In genomic region chr7:50485304-50485703, GRCm38 (mm10) we compare ENCODE assay signal across 9 mouse cellular contexts.
A peak's percentile ranks its signal among the peaks of the same experiment; 100 is the strongest.
DNase-seq lines count a peak whose midpoint lies in the region; ATAC-seq and TF ChIP-seq lines count a peak whose summit lies in the region.
"Had no signal": no experiment of that assay in that cellular context is flagged by ENCODE, and none has a peak within 500 bp of the region (broad histone marks: within the 10 kb centered on the region; RNA-seq: fewer than 3 reads in every experiment).

No protein-coding gene starts in this region.

- H3K36me3 ChIP-seq in kidney, embryonic 14.5 days (ENCODE audit: control insufficient read depth, insufficient read depth, low read length), result no peaks in the 10 kb centered on the region
- no peaks in the 10 kb centered on the region for H3K36me3 ChIP-seq in hindbrain, postnatal 0 days (ENCODE audit: insufficient read depth, low read length)
- H3K36me3 ChIP-seq: neural tube, embryonic 13.5 days had no signal

- H3K27me3 ChIP-seq in kidney, embryonic 14.5 days (ENCODE audit: control insufficient read depth, insufficient read depth, low read length), result no peaks in the 10 kb centered on the region
- no peaks in the 10 kb centered on the region for H3K27me3 ChIP-seq in hindbrain, postnatal 0 days (ENCODE audit: insufficient read depth, low read length)
- H3K27me3 ChIP-seq: neural tube, embryonic 13.5 days had no signal

- peak; percentile 15 for DNase-seq in kidney, adult 18-20 months
- peak; percentile 17 for DNase-seq in NIH3T3 (ENCODE audit: low read depth)
- peak; percentile 28 to 67 for DNase-seq in adrenal gland, postnatal 36 days
- DNase-seq in hindbrain, postnatal 0 days (ENCODE audit: low spot score), result peak; percentile 72
- DNase-seq in lung, postnatal 14 days, result peak; percentile 56
- DNase-seq in thymus, postnatal 14 days, result no peak

- WGBS in kidney, embryonic 14.5 days, result 17% methylated on average over 1 of the region's 1 CpGs
- 19% methylated on average over 1 of the region's 1 CpGs for WGBS in hindbrain, postnatal 0 days

- H3K27ac ChIP-seq in kidney, embryonic 14.5 days (ENCODE audit: low read depth, low read length), result no peak overlapping the region
- no peak overlapping the region for H3K27ac ChIP-seq in hindbrain, postnatal 0 days
- H3K27ac ChIP-seq: neural tube, embryonic 13.5 days had no signal

- no peaks in the 10 kb centered on the region for H3K9me3 ChIP-seq in kidney, embryonic 14.5 days (ENCODE audit: control insufficient read depth, low read length)
- no peaks in the 10 kb centered on the region for H3K9me3 ChIP-seq in hindbrain, postnatal 0 days (ENCODE audit: low read length)
- H3K9me3 ChIP-seq: neural tube, embryonic 13.5 days had no signal

- no peak overlapping the region for H3K4me3 ChIP-seq in kidney, embryonic 14.5 days (ENCODE audit: low read length)
- no peak overlapping the region for H3K4me3 ChIP-seq in hindbrain, postnatal 0 days (ENCODE audit: low read length)
- H3K4me3 ChIP-seq: neural tube, embryonic 13.5 days had no signal

- no peak for ATAC-seq in kidney, embryonic 14.5 days (ENCODE audit: low FRiP score, low TSS enrichment)
- ATAC-seq in hindbrain, postnatal 0 days, result no peak
- ATAC-seq in megakaryocyte progenitor cell, adult 5-6 weeks (replicated peaks; ENCODE audit: poor library complexity), result no peak

- no peak overlapping the region for H3K4me2 ChIP-seq in kidney, embryonic 14.5 days (replicated peaks; ENCODE audit: low read depth, low read length)
- no peak overlapping the region for H3K4me2 ChIP-seq in hindbrain, postnatal 0 days (ENCODE audit: low read depth, low read length)
- H3K4me2 ChIP-seq: neural tube, embryonic 13.5 days had no signal

- no peaks in the 10 kb centered on the region for H3K4me1 ChIP-seq in kidney, embryonic 14.5 days (ENCODE audit: control insufficient read depth, insufficient read depth, low read length)
- H3K4me1 ChIP-seq in hindbrain, postnatal 0 days (ENCODE audit: insufficient read depth, low read length), result no peaks in the 10 kb centered on the region
- H3K4me1 ChIP-seq: neural tube, embryonic 13.5 days had no signal

- TF ChIP-seq CTCF in hindbrain, postnatal 0 days (IDR thresholded peaks at IDR 0.05; ENCODE audit: low read depth), result peak; percentile 67

- H3K9ac ChIP-seq in kidney, embryonic 14.5 days (ENCODE audit: low read depth, low read length), result no peak overlapping the region
- no peak overlapping the region for H3K9ac ChIP-seq in hindbrain, postnatal 0 days (replicated peaks; ENCODE audit: low read length)
- H3K9ac ChIP-seq: neural tube, embryonic 13.5 days had no signal
